Mouse (Mus musculus): ENCODE measurements around the gene Gramd2.

GRCm38 (mm10) chr9:59663226-59663625 is 16.7 kb upstream of the Gramd2 start:
- TF ChIP-seq POLR2A (IDR thresholded peaks at IDR 0.05; ENCODE audit: borderline replicate concordance, extremely low read depth, low read depth, low read length) (no peak), CTCF (IDR thresholded peaks at IDR 0.05; ENCODE audit: insufficient read depth, low read length) (no peak)
